Mouse (Mus musculus) embryonic fibroblast, embryonic 13.5 days (primary cell): ENCODE data around the gene Cdc37. TPM values are rescaled to one million over a fixed set of nuclear protein-coding genes. Genes with fewer than 3 reads are reported as not detected.

Experiments used
- H3K27ac ChIP-seq: 2 replicates; pipeline ENCODE4 v1.5.1; 2012; ENCODE audit warnings: low read length, control low read depth, inconsistent platforms; ENCODE audit not compliant: insufficient read depth
- H3K4me1 ChIP-seq: 2 replicates; pipeline ENCODE4 v1.6.1; 2011; ENCODE audit warnings: low read length; ENCODE audit not compliant: control insufficient read depth, insufficient read depth
- H3K4me3 ChIP-seq: 2 replicates; pipeline ENCODE4 v1.5.1; 2011; ENCODE audit warnings: mild to moderate bottlenecking, control low read depth, low read length; ENCODE audit not compliant: insufficient read depth
- CTCF ChIP-seq: IDR thresholded peaks from 2 replicates; pipeline ENCODE4 v1.5.1; 2011; ENCODE audit warnings: mild to moderate bottlenecking, control low read depth, low read length, moderate library complexity, borderline replicate concordance; ENCODE audit not compliant: insufficient read depth
- POLR2A ChIP-seq: IDR thresholded peaks from 2 replicates; pipeline ENCODE4 v1.6.1; 2011; ENCODE audit warnings: low read depth, mild to moderate bottlenecking, control low read depth, low read length, moderate library complexity
- polyA plus RNA-seq: library from polyadenylated mRNA; stranded (reverse); fragments of >200 nt; gene quantifications from 2 replicates; pipeline ENCODE4 v1.2.4, GENCODE M21; 2011; ENCODE audit warnings: low read depth; ENCODE audit not compliant: missing spikeins, insufficient read length

Gene Cdc37
- polyA plus RNA-seq, 1 experiment = 142 TPM

- Histone ChIP-seq H3K27ac (no peak overlapping the region), H3K4me1 (no peaks in the 10 kb centered on the region), H3K4me3 (no peak overlapping the region)
- TF ChIP-seq CTCF = no peak
- TF ChIP-seq POLR2A = no peak
Observed at GRCm38 (mm10) chr9:21125502-21126258, 24.1 kb downstream of the Cdc37 start.

GRCm38 (mm10) chr9:21124837-21125236 lies 24.9 kb downstream of the Cdc37 start:
- TF ChIP-seq CTCF (no peak), POLR2A (no peak)

GRCm38 (mm10) chr9:21121483-21121882 lies 28.3 kb downstream of the Cdc37 start:
- no peak overlapping the region for H3K4me3 ChIP-seq
- no peak overlapping the region for H3K27ac ChIP-seq
- H3K4me1 ChIP-seq = no peaks in the 10 kb centered on the region
- TF ChIP-seq POLR2A (no peak), CTCF (no peak)

More at GRCm38 (mm10) chr9:21124837-21125236, 24.9 kb downstream of the Cdc37 start:
- H3K4me1 ChIP-seq = no peaks in the 10 kb centered on the region
- H3K4me3 ChIP-seq = no peak overlapping the region
- H3K27ac ChIP-seq = no peak overlapping the region

- Histone ChIP-seq H3K4me1 (no peaks in the 10 kb centered on the region), H3K27ac (no peak overlapping the region), H3K4me3 (no peak overlapping the region)
- TF ChIP-seq CTCF = no peak
- TF ChIP-seq POLR2A = no peak
Observed at GRCm38 (mm10) chr9:21117073-21117472, 32.7 kb downstream of the Cdc37 start.

- Histone ChIP-seq H3K4me1 (no peaks in the 10 kb centered on the region), H3K4me3 (no peak overlapping the region), H3K27ac (no peak overlapping the region)
- TF ChIP-seq POLR2A = no peak
Observed at GRCm38 (mm10) chr9:21115105-21115504, 34.7 kb downstream of the Cdc37 start.

GRCm38 (mm10) chr9:21114190-21114589 lies 35.6 kb downstream of the Cdc37 start:
- Histone ChIP-seq H3K4me3 (no peak overlapping the region), H3K27ac (no peak overlapping the region), H3K4me1 (no peaks in the 10 kb centered on the region)
- no peak for TF ChIP-seq CTCF
- TF ChIP-seq POLR2A = no peak

GRCm38 (mm10) chr9:21113751-21114150 lies 36.0 kb downstream of the Cdc37 start:
- TF ChIP-seq POLR2A (no peak), CTCF (no peak)
- no peak overlapping the region for H3K27ac ChIP-seq
- H3K4me3 ChIP-seq = no peak overlapping the region
- H3K4me1 ChIP-seq = no peaks in the 10 kb centered on the region

GRCm38 (mm10) chr9:21107607-21108237 lies 42.1 kb downstream of the Cdc37 start:
- TF ChIP-seq CTCF (no peak), POLR2A (no peak)
- H3K4me3 ChIP-seq = no peak overlapping the region

GRCm38 (mm10) chr9:21105760-21106564 lies 43.8 kb downstream of the Cdc37 start:
- no peak overlapping the region for H3K27ac ChIP-seq
- no peaks in the 10 kb centered on the region for H3K4me1 ChIP-seq
- no peak overlapping the region for H3K4me3 ChIP-seq
- TF ChIP-seq POLR2A (no peak), CTCF (no peak)

More at GRCm38 (mm10) chr9:21107607-21108237, 42.1 kb downstream of the Cdc37 start:
- Histone ChIP-seq H3K4me1 (no peaks in the 10 kb centered on the region), H3K27ac (no peak overlapping the region)
